Mouse (Mus musculus) embryo, embryonic 11.5 days (tissue): ENCODE measurements around the gene Apoa2.

Experiments
- DNase-seq: peaks from one replicate; pipeline ENCODE4 v3.0.0-alpha.2; 2012; ENCODE audit warnings: low read depth, low spot score

Gene Apoa2

DNA sequence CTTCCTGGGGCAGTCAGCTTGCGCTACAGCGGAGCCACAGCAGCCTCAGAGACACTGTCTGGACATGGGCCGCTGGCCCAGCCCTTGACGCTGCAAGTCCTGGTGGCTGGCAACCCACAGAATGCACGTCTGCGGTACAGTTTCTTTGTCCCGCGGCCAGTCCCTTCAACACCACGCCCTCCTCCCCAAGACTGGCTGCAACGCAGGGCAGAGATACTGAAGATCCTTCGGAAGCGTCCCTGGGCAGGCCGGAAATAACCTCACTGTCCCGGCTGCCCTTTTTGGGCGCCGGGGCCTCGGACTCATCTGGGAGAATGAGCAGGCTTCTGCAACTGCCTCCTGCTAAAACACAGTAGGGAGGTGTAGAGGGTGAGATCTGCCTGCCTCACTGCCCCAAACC is 34.1 kb downstream of the Apoa2 start:
- DNase-seq = no peak

DNA sequence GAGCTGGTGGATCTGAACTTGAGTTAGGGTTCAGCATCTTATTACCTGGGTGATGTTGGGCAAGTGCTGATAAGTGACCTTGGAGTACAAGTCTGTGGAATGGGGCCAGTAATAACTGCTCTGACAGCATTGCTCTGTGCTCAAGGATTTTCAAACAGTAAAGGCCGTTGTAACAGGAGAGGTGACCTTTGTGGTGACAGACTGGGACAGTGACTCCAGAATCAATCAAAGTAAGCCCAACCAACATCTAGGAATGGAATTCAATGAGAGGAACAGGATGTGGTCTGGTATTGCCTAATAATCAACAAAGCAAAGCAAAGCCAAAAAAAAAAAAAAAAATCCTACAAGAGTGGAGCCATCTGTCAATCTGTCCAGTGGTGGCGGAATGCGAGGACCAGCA is 35.5 kb downstream of the Apoa2 start:
- no peak for DNase-seq

- DNase-seq = no peak
These were observed 37.8 kb downstream of the Apoa2 start for GRCm38 (mm10) chr1:171262594-171263130.

DNA sequence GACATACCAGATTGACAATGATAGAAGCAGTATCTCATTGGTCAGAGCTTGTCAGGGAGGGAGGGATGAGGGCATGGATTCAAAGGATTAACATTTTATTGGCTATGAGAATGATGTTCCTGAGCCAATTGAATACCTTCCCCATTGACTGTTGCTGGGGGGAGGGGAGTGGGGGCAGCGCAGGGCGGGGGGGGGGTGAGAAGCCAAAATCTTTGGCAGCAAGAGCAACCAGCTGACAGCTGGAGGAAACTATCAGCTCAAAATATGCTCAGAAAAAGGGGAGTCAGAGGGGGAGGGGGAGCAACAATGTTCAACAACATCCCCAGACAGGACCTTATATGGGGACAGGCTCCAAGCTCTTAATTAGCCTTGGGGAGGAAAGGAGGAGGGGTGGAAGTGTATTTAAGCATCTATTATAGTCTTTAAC is 38.3 kb downstream of the Apoa2 start:
- DNase-seq = no peak

DNA sequence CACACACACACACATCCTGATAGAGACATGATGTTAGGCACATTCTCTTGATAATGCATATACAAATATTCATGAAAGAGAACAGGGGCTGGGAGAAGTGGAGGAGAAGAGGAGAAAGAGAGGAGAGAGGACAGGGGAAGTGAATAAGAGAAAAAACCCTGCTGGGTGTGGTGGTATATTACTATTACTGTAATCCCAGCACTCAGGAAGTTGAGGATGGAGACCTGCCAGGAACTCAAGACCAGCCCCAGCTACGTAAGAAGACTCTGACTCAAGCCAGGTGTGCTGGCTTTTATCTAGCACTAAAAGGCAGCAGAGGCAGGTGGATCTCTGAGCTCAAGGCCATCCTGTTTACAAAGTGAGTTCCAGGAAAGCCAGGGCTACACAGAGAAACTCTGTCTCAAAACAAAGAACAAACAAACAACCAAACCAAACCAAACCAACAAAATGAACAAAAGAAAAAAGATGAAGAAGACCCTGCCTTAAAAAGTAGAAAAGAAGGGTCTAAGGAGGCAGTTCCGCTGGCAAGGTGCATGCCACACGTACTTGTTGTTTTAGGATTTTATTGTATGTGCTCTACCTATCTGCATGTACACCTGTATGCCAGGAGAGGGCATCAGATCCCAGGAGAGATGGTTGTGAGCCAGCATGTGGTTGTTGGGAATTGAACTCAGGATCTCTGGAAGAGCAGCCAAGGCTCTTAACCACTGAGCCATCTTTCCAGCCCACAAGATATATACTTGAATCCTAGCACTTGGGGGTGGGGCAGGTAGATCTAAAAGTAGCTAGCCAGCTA is 39.0 kb downstream of the Apoa2 start:
- DNase-seq = no peak

GRCm38 (mm10) chr1:171265971-171266744 is 41.3 kb downstream of the Apoa2 start:
- DNase-seq = no peak

DNA sequence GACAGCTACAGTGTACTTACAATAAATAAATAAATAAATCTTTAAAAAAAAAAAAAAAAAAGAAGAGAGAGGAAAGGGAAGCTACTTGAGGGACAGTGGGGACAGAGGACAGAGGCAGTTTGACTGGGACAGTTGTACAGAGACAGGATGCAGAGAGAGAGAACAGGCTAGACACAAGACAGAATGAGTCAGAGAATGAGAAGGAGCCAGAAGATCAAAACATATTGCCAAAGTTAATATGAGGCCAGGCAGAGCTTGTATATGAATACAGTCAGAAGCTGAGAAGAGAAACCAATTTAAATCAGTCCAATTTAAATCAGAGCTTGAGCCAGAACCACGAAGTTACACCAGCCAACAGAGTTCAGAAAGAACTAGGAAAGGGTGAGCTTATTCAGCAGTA is 43.5 kb downstream of the Apoa2 start:
- no peak for DNase-seq

- DNase-seq = peak; percentile 83
These were observed 45.2 kb downstream of the Apoa2 start, which contains the start of gene B4galt3 for GRCm38 (mm10) chr1:171269848-171270572. Gene B4galt3, plus strand, starts transcription at chr1:171270328.

DNA sequence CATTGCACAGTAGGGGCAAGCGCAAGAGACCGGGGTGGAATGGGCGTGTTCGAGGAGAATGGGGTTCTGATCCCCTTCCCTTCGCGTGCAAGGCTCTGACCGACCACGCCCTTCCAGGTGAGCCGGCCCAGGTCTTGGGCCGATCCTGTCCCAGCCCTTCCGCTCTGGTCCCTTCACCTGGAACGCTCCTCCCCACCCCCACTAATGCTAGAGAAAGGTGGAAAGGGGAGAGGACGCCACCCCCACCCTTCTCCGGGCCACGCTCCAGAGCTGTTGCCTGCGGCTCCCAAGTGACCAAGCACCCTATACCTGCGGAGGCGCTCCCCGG is 45.7 kb downstream of the Apoa2 start:
- no peak for DNase-seq

GRCm38 (mm10) chr1:171271196-171271595 is 46.3 kb downstream of the Apoa2 start:
- DNase-seq = no peak

DNA sequence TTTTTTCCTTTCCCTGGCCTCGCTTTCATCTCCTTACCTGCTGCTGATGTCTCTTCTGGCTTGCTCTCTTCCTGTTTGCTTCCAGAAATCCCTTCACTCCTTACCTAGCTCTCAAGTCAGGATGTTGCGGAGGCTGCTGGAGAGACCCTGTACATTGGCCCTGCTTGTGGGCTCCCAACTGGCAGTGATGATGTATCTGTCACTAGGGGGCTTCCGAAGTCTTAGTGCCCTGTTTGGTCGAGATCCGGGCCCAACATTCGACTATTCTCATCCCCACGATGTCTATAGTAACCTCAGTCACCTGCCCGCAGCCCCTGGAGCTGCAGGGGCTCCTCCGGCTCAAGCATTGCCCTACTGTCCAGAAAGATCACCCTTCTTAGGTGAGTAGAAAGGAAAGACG is 46.8 kb downstream of the Apoa2 start:
- DNase-seq = no peak

DNA sequence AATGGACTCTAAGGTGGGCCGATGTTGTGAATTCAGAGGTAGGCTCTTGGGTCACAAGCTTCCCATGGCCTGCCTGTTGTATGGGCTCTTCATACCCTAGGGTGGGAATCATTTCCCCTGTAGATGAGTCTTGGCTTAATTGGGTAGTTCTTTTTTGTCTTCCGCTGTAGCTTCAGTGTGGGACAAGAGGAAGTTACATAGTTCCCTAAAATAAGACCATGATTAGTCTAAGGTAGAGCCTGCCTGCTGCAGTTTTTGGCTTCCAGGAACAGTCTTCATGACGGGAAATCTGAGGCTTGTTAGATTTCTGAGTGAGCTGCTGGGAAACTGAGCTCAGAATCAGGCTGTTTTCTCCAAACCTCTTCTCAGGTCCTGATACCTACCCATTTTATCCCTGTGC is 47.2 kb downstream of the Apoa2 start:
- DNase-seq = no peak

GRCm38 (mm10) chr1:171274171-171274570 is 49.3 kb downstream of the Apoa2 start:
- DNase-seq = no peak

DNA sequence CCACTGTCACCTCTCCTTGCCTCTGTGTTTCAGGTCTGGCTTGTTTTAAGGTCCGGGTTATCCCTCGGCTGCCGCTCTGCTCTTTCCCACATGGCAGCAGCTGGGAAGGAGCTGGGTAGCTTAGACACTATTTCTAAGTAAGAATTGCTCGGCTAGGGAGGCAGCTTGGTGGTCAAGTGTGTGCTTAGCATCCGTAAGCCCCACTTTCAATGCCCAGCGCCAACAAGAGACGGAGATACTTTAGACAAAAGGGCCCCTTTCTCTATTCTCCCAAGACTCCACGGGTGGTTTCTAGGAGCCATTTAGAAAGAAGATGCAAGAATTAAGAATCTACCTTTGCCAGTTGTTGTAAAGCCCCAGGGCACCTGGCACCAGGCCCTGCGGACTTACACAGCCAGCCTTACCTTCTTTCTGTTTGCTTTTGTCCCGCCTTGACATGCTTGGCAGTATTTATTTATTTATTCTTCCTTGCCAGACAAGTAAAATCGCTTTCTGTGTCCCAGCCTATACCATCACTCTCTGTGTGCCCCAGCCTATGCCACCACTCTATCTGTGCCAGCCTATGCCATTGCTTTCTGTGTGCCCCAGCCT is 50.4 kb downstream of the Apoa2 start:
- DNase-seq = no peak
